7 mouse cellular contexts compared by ENCODE assay signal in the genomic region with DNA sequence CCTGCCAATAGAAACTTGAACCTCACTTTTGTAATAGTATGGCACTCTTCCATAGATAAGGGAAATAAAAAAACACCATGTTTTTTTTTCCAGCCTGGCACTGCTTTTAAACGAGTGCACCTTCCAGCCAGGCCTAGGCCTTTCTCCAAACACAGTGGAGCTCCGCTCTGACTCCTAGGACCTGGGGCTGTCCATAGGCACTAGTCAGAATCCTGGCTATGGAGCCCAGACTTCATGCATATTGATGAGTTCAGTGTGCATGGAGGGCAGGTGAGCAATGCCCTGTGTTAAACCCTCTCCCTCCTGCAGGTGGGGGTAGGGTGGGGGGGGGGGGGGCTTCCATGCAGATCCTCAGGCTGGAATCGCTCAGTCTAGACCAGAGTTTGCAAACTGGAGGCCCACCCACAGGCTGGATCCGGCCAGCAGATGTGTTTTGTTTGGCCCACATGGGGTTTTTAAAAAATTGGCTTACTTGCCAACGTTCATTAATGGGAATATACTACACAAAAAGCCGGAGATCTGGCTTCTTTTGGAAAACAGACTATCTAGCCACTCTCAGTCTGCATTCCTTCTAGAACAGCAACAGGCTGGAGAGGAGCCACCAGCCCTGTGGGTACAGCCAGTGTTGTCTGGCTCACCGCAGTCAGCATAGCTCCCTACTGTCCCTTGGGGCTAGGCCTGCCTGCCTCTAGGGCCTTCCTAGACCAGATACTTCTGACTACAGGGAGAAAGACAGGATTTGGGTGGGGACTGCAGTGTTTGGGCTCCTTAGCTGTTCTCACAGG. TPM values are rescaled to one million over a fixed set of nuclear protein-coding genes. Genes with fewer than 3 reads are reported as not detected.
DNase-seq lines count a peak whose midpoint lies in the region; ATAC-seq and TF ChIP-seq lines count a peak whose summit lies in the region.

No protein-coding gene starts in this region.

- no peaks in the 10 kb centered on the region for H3K36me3 ChIP-seq in neural tube, embryonic 12.5 days
- no peaks in the 10 kb centered on the region for H3K36me3 ChIP-seq in intestine, embryonic 15.5 days
- H3K36me3 ChIP-seq in midbrain, embryonic 15.5 days (replicated peaks) = no peaks in the 10 kb centered on the region

- H3K27ac ChIP-seq in neural tube, embryonic 12.5 days = no peak overlapping the region
- peak overlapping the region; percentile 13; the same call in 1 of the 2 replicates for H3K27ac ChIP-seq in gastrocnemius, adult 2 months
- peak overlapping the region; percentile 79 for H3K27ac ChIP-seq in intestine, embryonic 15.5 days
- H3K27ac ChIP-seq in midbrain, embryonic 15.5 days = no peak overlapping the region

- no peaks in the 10 kb centered on the region for H3K9me3 ChIP-seq in neural tube, embryonic 12.5 days
- H3K9me3 ChIP-seq in intestine, embryonic 15.5 days = no peaks in the 10 kb centered on the region
- H3K9me3 ChIP-seq in midbrain, embryonic 15.5 days = no peaks in the 10 kb centered on the region

- TF ChIP-seq CTCF in gastrocnemius, adult 2 months (IDR thresholded peaks at IDR 0.05) = no peak

- intact Hi-C loops in gastrocnemius, adult 2 months (cut with DNase I) = no loop called here

- H3K9ac ChIP-seq in neural tube, embryonic 12.5 days = no peak overlapping the region
- no peak overlapping the region for H3K9ac ChIP-seq in intestine, embryonic 15.5 days
- no peak overlapping the region for H3K9ac ChIP-seq in midbrain, embryonic 15.5 days

- 77% methylated on average over 7 of the region's 7 CpGs for WGBS in neural tube, embryonic 12.5 days
- WGBS in intestine, embryonic 15.5 days = 47% methylated on average over 7 of the region's 7 CpGs
- WGBS in midbrain, embryonic 15.5 days = 67% methylated on average over 7 of the region's 7 CpGs

- H3K4me3 ChIP-seq in neural tube, embryonic 12.5 days = no peak overlapping the region
- H3K4me3 ChIP-seq in gastrocnemius, adult 2 months = no peak overlapping the region
- no peak overlapping the region for H3K4me3 ChIP-seq in intestine, embryonic 15.5 days (replicated peaks)
- H3K4me3 ChIP-seq in midbrain, embryonic 15.5 days = no peak overlapping the region

- 0 out of 2 replicates have a peak, but pooled peaks have one; percentile 37 for ATAC-seq in neural tube, embryonic 12.5 days (ENCODE audit: low FRiP score, low read depth)
- peak; percentile 51 for ATAC-seq in intestine, embryonic 15.5 days
- peak; percentile 50; the same call in 1 of the 2 replicates for ATAC-seq in midbrain, embryonic 15.5 days (replicated peaks)
- no peak for ATAC-seq in megakaryocyte, adult 5-6 weeks (ENCODE audit: poor library complexity, severe bottlenecking)

- no peak overlapping the region for H3K4me2 ChIP-seq in neural tube, embryonic 12.5 days (replicated peaks)
- no peak overlapping the region for H3K4me2 ChIP-seq in intestine, embryonic 15.5 days (replicated peaks)
- H3K4me2 ChIP-seq in midbrain, embryonic 15.5 days = no peak overlapping the region

- H3K4me1 ChIP-seq in neural tube, embryonic 12.5 days = no peaks in the 10 kb centered on the region
- H3K4me1 ChIP-seq in intestine, embryonic 15.5 days (replicated peaks) = peaks cover 13% of the 10 kb centered on the region; the same call in 1 of the 2 replicates
- no peaks in the 10 kb centered on the region for H3K4me1 ChIP-seq in midbrain, embryonic 15.5 days

- DNase-seq in neural tube, embryonic 10.5 days (ENCODE audit: extremely low spot score, low spot score) = no peak
- peak; percentile 45 for DNase-seq in gastrocnemius, adult 2 months
- DNase-seq in spleen, postnatal 4 days (ENCODE audit: low spot score in 2 of 2) = no peak

- H3K27me3 ChIP-seq in neural tube, embryonic 12.5 days (replicated peaks) = no peaks in the 10 kb centered on the region
- H3K27me3 ChIP-seq in intestine, embryonic 15.5 days (replicated peaks) = no peaks in the 10 kb centered on the region
- H3K27me3 ChIP-seq in midbrain, embryonic 15.5 days (replicated peaks) = no peaks in the 10 kb centered on the region

RNA-seq across cellular contexts. Expression of a gene that starts 17.9 kb away (rescaled TPM):
- polyA plus RNA-seq in neural tube, embryonic 12.5 days (2016; fragmentation: Nextera tagmentation; extraction: Ambion mirVana) = 20.4 and 21.0 TPM in 2 replicates
- total RNA-seq in gastrocnemius, adult 2 months (2021) = 10 to 100 TPM; 38.9 to 57.9 TPM
- polyA plus RNA-seq in intestine, embryonic 15.5 days (2015; fragmentation: Nextera tagmentation; extraction: Ambion mirVana) = 17.1 and 19.5 TPM in 2 replicates
- 16.0 and 18.7 TPM in 2 replicates for polyA plus RNA-seq in midbrain, embryonic 15.5 days (2015; fragmentation: Nextera tagmentation; extraction: Ambion mirVana)
- total RNA-seq in megakaryocyte, adult 5-6 weeks (2015) = 0.50 TPM in 1 of 2 replicates, not detected in the other
- 0.04 TPM in 2 replicates for total RNA-seq in megakaryocyte, adult 5-6 weeks (2017)

Comparison
In these comparisons a context has a peak if more than half of its experiments do, and no peak if none do; other contexts are left out.
1. H3K27ac ChIP-seq: peak in gastrocnemius, adult 2 months (single experiment) and intestine, embryonic 15.5 days (single experiment); none in neural tube, embryonic 12.5 days (single experiment) and midbrain, embryonic 15.5 days (single experiment).